Mouse (Mus musculus) liver, embryonic 14 days (tissue): ENCODE results near the gene Gap43. TPM values are rescaled to one million over a fixed set of nuclear protein-coding genes. Genes with fewer than 3 reads are reported as not detected.

ENCODE experiments used
- polyA plus RNA-seq: library from polyadenylated mRNA; depleted of rRNA; stranded (reverse); fragments of >200 nt; gene quantifications from 2 replicates; pipeline ENCODE4 v1.2.3, GENCODE M21; 2012; rRNA removed

Gene Gap43
- polyA plus RNA-seq: 3.7 and 4.6 TPM in 2 replicates

DNA sequence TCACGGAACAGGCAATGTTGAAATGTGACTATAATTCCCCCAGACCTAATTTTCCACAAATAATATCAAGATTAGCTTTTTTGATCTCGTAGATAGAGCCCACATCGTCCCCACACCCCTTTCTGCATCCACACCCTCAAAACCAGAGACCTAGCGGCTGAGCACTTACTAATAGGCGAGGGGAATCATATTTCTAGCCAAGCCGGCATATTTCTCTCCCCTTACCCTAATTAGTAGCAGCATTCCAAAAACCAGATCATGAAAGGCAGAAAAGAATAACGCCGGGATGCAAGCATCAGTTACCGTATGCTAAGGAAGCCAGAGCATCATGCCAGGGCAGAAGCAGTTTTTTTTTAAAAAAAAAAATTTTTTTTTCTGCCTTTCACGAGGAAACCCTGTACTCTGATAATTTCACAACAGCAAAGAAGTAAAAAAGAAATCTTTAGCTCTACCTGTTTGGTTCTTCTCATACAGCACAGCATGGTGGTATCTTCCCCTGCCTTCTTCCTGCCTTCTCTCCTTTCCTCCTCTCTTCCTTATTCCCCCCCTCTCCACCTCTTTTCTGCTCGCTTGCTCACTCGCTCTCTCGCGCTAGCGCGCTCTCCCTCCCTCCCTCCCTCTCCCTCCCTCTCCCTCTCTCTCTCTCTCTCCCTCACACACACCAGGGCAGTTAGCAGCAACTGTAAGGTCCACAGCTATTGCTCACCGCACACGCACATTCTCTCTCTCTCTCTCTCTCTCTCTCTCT, at the start of gene Gap43:
TSS of gene Gap43 (minus strand) at position 631 of the 748 bp plus-strand sequence.

